Mouse (Mus musculus) megakaryocyte, embryonic 14.5 days (primary cell): ENCODE data around the gene Gria1.

Source experiments
- FLI1 ChIP-seq: IDR thresholded peaks from 2 replicates; pipeline ENCODE4 v1.6.1; 2012; ENCODE audit warnings: low read length, inconsistent platforms, mixed read lengths
- GATA1 ChIP-seq: IDR thresholded peaks from 3 replicates; pipeline ENCODE4 v1.6.1; 2012; ENCODE audit warnings: mixed read lengths, low read length, inconsistent platforms, borderline replicate concordance

DNA sequence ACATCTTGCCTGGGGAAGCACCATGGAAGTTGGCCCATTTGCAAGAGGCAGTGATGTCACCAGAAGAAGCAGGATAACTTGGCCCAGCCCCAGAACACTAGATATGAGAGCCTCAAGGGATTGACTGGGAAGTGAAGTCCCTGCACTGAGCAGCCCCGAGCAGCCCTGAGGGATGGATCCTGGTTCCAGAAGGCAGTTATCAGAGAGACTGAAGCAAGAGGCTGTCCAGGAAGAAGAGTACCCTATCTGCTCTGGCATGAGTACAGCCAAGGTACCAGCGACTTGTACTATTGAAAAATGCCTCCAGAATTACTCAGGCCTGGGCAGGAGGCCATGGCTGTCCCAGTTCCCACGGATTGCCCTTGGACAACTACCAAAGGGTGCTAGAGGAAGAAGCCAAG, 11.6 kb upstream of the Gria1 start:
- no peak for TF ChIP-seq GATA1
- TF ChIP-seq FLI1, result no peak
